Mouse (Mus musculus) embryo, embryonic 9.5 days (tissue): Measurements from ENCODE around the gene Chic2.

ENCODE experiments used
- DNase-seq: peaks from one replicate; pipeline ENCODE4 v3.0.0-alpha.2; 2017; ENCODE audit errors: extremely low spot score

The Chic2 gene

GRCm38 (mm10) chr5:75067125-75067756, 22.7 kb upstream of the Chic2 start:
- peak; percentile 79 for DNase-seq

- peak; percentile 7 for DNase-seq
Measured at GRCm38 (mm10) chr5:75066715-75067114, 22.1 kb upstream of the Chic2 start.

GRCm38 (mm10) chr5:75063177-75063576, 18.6 kb upstream of the Chic2 start:
- DNase-seq = no peak

GRCm38 (mm10) chr5:75051109-75051508, 6.5 kb upstream of the Chic2 start:
- no peak for DNase-seq

GRCm38 (mm10) chr5:75046681-75047321, 2.2 kb upstream of the Chic2 start:
- DNase-seq = no peak

- no peak for DNase-seq
Measured at GRCm38 (mm10) chr5:75045371-75045770, 797 bp upstream of the Chic2 start.

GRCm38 (mm10) chr5:75043621-75044301, 813 bp downstream of the Chic2 start:
- no peak for DNase-seq

GRCm38 (mm10) chr5:75043011-75043445, 1.5 kb downstream of the Chic2 start:
- DNase-seq = no peak

- no peak for DNase-seq
Measured at GRCm38 (mm10) chr5:75039307-75039706, 5.3 kb downstream of the Chic2 start.

GRCm38 (mm10) chr5:75035475-75035874, 9.1 kb downstream of the Chic2 start:
- DNase-seq = no peak

- no peak for DNase-seq
Measured at GRCm38 (mm10) chr5:75014768-75015167, 29.8 kb downstream of the Chic2 start.

GRCm38 (mm10) chr5:75012771-75013421, 31.7 kb downstream of the Chic2 start:
- DNase-seq = peak; percentile 33

GRCm38 (mm10) chr5:75011985-75012738, 32.4 kb downstream of the Chic2 start:
- DNase-seq = no peak

GRCm38 (mm10) chr5:75004755-75005154, 39.8 kb downstream of the Chic2 start:
- no peak for DNase-seq

GRCm38 (mm10) chr5:75002109-75002508, 42.5 kb downstream of the Chic2 start:
- no peak for DNase-seq

GRCm38 (mm10) chr5:74998716-74999512, 45.7 kb downstream of the Chic2 start:
- peak; percentile 61 for DNase-seq

- DNase-seq = no peak
Measured at GRCm38 (mm10) chr5:74994947-74995346, 49.6 kb downstream of the Chic2 start.

GRCm38 (mm10) chr5:74984101-74984500, 60.5 kb downstream of the Chic2 start:
- DNase-seq = no peak

- no peak for DNase-seq
Measured at GRCm38 (mm10) chr5:74980574-74980973, 64.0 kb downstream of the Chic2 start.

- DNase-seq = no peak
Measured at GRCm38 (mm10) chr5:74980154-74980553, 64.4 kb downstream of the Chic2 start.

- no peak for DNase-seq
Measured at GRCm38 (mm10) chr5:74979586-74979985, 65.0 kb downstream of the Chic2 start.
